Mouse (Mus musculus) liver, adult 2 months (tissue): ENCODE measurements around the gene Rex1bd. TPM values are rescaled to one million over a fixed set of nuclear protein-coding genes. Genes with fewer than 3 reads are reported as not detected.
A peak's percentile ranks its signal among the peaks of the same experiment; 100 is the strongest.

Source experiments
- DNase-seq: peaks from one replicate; pipeline ENCODE4 v3.0.0-alpha.2; 2011; ENCODE audit warnings: low read depth, low spot score; ENCODE audit errors: extremely low read depth
- H3K27ac ChIP-seq: fragments of 200-500 bp; replicated peaks from 2 replicates; pipeline ENCODE4 v1.5.1; 2012; ENCODE audit warnings: low read depth, mild to moderate bottlenecking, control low read depth, inconsistent platforms, low read length; ENCODE audit not compliant: insufficient read depth
- H3K27me3 ChIP-seq: fragments of 200-500 bp; 2 replicates; pipeline ENCODE4 v1.6.1; 2012; ENCODE audit warnings: mild to moderate bottlenecking, moderate library complexity, low read length, inconsistent platforms; ENCODE audit not compliant: control insufficient read depth, insufficient read depth
- H3K36me3 ChIP-seq: fragments of 200-500 bp; 2 replicates; pipeline ENCODE4 v1.6.1; 2012; ENCODE audit warnings: low read length, inconsistent platforms; ENCODE audit not compliant: control insufficient read depth, insufficient read depth
- H3K4me1 ChIP-seq: fragments of 200-500 bp; 2 replicates; pipeline ENCODE4 v1.6.1; 2011; ENCODE audit warnings: low read length; ENCODE audit not compliant: control insufficient read depth, insufficient read depth
- H3K4me3 ChIP-seq: fragments of 200-500 bp; 2 replicates; pipeline ENCODE4 v1.5.1; 2011; ENCODE audit warnings: low read depth, mild to moderate bottlenecking, control low read depth, low read length, moderate library complexity; ENCODE audit not compliant: insufficient read depth
- H3K79me2 ChIP-seq: fragments of 200-500 bp; 2 replicates; pipeline ENCODE4 v1.6.1; 2012; ENCODE audit warnings: inconsistent platforms, mild to moderate bottlenecking, low read length, moderate library complexity; ENCODE audit not compliant: control insufficient read depth, insufficient read depth
- H3K9ac ChIP-seq: fragments of 200-500 bp; 2 replicates; pipeline ENCODE4 v1.6.1; 2012; ENCODE audit warnings: low read depth, mild to moderate bottlenecking, control low read depth, inconsistent platforms, low read length
- CTCF ChIP-seq: fragments of 200-500 bp; IDR thresholded peaks from 2 replicates; pipeline ENCODE4 v1.5.1; 2011; ENCODE audit warnings: low read depth, low read length, control low read depth
- POLR2A ChIP-seq: fragments of 200-500 bp; IDR thresholded peaks from 2 replicates; pipeline ENCODE4 v1.6.1; 2011; ENCODE audit warnings: low read length, control low read depth; ENCODE audit not compliant: insufficient read depth; ENCODE audit errors: extremely low read depth
- WGBS: fragments of 180-500 bp; shearing (Covaris S2); methylation state at CpG from one replicate; pipeline ENCODE4 v1.1.7; 2018; 5-methylcytosine and 5-hydroxymethylcytosine counted together
- polyA plus RNA-seq: library from polyadenylated mRNA; depleted of rRNA; stranded (reverse); fragments of >200 nt; gene quantifications from 2 replicates; pipeline ENCODE4 v1.2.3, GENCODE M21; 2012
- total RNA-seq: library from RNA; depleted of rRNA; stranded (reverse); fragments of >200 nt; gene quantifications from 2 replicates; pipeline ENCODE4 v1.2.3, GENCODE M21; 2014

Rex1bd gene
- total and polyA plus RNA-seq, 2 experiments = 60.8 to 141 TPM

DNA sequence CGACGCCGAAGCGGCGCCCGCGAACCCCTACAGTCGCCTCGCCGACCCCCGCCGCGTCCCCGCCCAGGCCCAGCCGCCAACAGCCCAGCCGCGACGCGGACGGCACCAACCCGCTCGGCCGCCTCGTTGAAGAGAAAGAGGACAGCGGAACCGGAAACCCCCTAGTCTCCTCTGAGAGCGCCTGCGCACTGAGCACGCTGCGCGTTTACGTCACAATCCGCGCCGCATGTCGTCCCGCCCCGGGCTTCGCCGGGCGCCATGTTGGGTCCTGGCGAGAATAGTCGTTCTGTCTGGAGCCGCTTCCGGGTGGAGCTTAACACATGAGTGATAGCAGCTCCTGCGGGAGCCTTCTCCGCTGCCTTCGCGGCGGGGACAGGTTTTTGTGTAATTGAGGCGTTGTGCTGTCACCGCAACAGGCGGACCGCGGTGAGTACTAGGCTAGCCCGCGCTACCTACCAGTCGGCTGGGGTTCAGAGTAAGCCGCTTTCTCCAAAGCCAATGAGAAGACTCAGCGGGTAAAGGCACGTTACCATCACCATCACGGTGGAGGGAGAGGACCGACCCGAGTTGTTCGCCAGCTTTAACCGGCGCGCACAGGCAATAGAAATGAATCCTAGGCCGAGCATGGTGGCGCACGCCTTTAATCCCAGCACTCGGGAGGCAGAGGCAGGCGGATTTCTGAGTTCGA, 3.8 kb upstream of the Rex1bd start, which contains the start of gene Uba52:
Gene Uba52 (minus strand): TSS at position 574 of the 688 bp plus-strand sequence.
- Histone ChIP-seq H3K36me3 (peaks cover 12% of the 10 kb centered on the region), H3K4me1 (peaks cover 21% of the 10 kb centered on the region), H3K4me3 (peak within 1 kb of the TSS; percentile 96), H3K27ac (peak within 1 kb of the TSS; percentile 92), H3K27me3 (no peaks in the 10 kb centered on the region), H3K9ac (peak within 1 kb of the TSS; percentile 95), H3K79me2 (peaks cover 25% of the 10 kb centered on the region; the same call in 1 of the 2 replicates)
- under 1% methylated on average over 68 of the region's 74 CpGs for WGBS
- TF ChIP-seq CTCF (no peak), POLR2A (peak; percentile 80)
- peak; percentile 85 for DNase-seq

DNA sequence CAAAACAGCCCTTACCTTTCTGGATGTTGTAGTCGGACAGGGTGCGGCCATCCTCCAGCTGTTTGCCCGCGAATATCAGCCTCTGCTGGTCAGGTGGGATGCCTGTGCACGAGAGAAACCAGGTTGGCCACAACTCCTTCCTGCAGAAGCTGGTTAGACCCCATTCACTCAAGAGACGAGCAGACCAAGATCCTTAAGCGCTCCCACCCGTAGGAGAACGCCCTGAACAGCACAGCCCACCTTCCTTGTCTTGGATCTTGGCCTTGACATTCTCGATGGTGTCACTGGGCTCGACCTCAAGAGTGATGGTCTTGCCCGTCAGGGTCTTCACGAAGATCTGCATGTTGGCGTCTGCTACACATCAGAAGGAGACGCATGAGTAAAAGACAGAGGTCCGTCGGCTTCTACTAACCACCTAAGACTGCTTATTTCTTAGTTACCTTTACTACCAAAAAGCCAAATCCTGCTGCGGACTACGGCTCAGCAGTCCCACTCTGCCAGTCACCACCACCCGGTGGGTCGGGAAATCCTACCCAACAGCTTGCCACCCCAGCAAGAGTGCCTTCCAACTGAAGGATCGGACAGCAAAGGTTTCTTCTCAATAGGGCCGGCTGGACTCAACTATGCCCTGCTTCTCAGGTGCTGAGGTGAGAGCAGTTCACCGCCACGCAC, 2.9 kb upstream of the Rex1bd start:
- WGBS = 4% methylated on average over 25 of the region's 25 CpGs
- no peak for TF ChIP-seq CTCF
- no peak for TF ChIP-seq POLR2A
- Histone ChIP-seq H3K27me3 (no peaks in the 10 kb centered on the region), H3K79me2 (peaks cover 25% of the 10 kb centered on the region; the same call in 1 of the 2 replicates), H3K36me3 (peaks cover 12% of the 10 kb centered on the region), H3K27ac (peak overlapping the region; percentile 76), H3K4me1 (peaks cover 24% of the 10 kb centered on the region), H3K4me3 (peak overlapping the region; percentile 96), H3K9ac (peak overlapping the region; percentile 95)
- DNase-seq = no peak

DNA sequence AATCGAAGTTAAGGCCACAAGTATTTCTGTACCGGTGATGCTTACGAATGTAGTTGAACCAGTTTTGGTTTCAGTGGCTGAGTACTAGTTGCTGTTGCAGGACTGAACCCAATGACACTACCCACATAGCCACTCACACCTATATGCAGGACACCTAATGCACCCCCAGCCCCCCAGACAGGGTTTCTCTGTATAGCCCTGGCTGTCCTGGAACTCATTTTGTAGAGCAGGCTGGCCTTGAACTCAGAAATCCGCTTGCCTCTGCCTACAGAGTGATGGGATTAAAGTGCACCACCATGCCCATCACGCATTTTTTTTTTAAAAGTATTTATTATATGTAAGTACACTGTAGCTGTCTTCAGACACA, 458 bp upstream of the Rex1bd start:
- Histone ChIP-seq H3K36me3 (peaks cover 10% of the 10 kb centered on the region), H3K27ac (no peak overlapping the region), H3K79me2 (peaks cover 14% of the 10 kb centered on the region; the same call in 1 of the 2 replicates), H3K4me1 (peaks cover 25% of the 10 kb centered on the region), H3K27me3 (no peaks in the 10 kb centered on the region), H3K4me3 (no peak overlapping the region), H3K9ac (no peak overlapping the region)
- WGBS = 47% methylated on average over 5 of the region's 5 CpGs
- no peak for DNase-seq
- TF ChIP-seq POLR2A = no peak
- no peak for TF ChIP-seq CTCF

DNA sequence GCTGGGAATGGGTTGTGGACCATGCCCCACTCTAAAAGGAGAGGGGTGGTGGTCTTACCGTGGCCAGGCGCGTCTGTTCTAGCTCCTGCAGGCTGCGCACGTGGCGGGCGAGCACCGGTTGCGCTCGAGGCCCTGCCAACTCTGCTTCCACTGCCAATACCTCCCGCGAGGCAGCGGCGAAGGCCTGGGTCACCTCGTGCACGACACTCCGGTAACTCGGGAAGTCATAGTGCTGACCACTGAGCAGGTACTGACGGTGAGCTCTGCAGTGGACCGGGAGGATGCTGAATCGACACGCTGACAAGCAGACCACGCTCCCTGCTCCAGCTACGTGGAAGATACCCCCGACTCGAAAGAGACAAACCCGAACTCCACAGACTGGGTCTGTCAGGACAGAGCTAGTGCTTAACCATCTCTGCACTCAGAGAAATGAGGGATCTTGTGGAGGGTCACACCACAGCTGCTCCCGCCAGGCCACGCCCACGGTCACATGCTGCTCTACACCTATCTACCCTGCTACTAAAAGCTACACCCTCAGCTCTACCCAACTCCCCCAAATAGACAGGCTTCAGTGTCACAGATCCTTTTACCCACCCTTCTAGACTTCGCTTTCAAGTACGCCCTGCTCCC, 739 bp downstream of the Rex1bd start:
- WGBS = 27% methylated on average over 32 of the region's 32 CpGs
- peaks cover 10% of the 10 kb centered on the region; the same call in 1 of the 2 replicates for H3K36me3 ChIP-seq
- peak overlapping the region; percentile 87 for H3K9ac ChIP-seq
- H3K4me3 ChIP-seq = peak overlapping the region; percentile 79
- H3K27me3 ChIP-seq = no peaks in the 10 kb centered on the region
- TF ChIP-seq CTCF (no peak), POLR2A (no peak)
- H3K4me1 ChIP-seq = peaks cover 21% of the 10 kb centered on the region
- H3K27ac ChIP-seq = peak overlapping the region; percentile 21
- no peak for DNase-seq
- H3K79me2 ChIP-seq = peaks cover 14% of the 10 kb centered on the region; the same call in 1 of the 2 replicates

DNA sequence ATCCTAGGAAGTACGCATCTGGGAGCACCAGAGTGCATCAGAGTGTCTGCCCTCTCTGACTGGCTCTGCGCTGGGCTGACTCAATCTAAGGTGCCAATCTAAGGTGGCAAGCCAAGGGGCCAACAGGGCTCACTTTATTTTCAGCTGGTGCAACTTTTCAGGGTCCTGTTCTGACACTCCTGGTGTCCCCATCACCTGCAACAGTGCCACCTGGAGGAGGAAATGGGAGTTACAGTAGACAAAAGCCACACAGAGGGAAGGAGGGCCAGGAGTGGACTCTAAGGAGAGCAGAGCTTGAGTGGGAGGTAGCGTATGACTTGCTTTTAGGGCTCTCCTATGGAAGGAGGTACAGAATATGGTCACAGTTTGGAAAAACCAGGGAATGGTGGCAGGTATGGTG, 1.7 kb downstream of the Rex1bd start:
- H3K27ac ChIP-seq = no peak overlapping the region
- H3K27me3 ChIP-seq = no peaks in the 10 kb centered on the region
- peaks cover 25% of the 10 kb centered on the region for H3K4me1 ChIP-seq
- peaks cover 11% of the 10 kb centered on the region; the same call in 1 of the 2 replicates for H3K79me2 ChIP-seq
- 88% methylated on average over 3 of the region's 3 CpGs for WGBS
- DNase-seq = no peak
- no peak overlapping the region for H3K9ac ChIP-seq
- H3K36me3 ChIP-seq = peaks cover 10% of the 10 kb centered on the region; the same call in 1 of the 2 replicates
- H3K4me3 ChIP-seq = no peak overlapping the region
- TF ChIP-seq POLR2A (no peak), CTCF (peak; percentile 73)
